Mouse (Mus musculus) spleen, postnatal 14 days (tissue): ENCODE data around the gene Dclk1.

Experiments used
- DNase-seq, 2 experiments: peaks; one replicate each; pipeline ENCODE4 v3.0.0; 2021 to 2022; ENCODE audit warnings: low spot score in 2 of 2

Dclk1 gene

GRCm38 (mm10) chr3:55260139-55260538, 18.0 kb downstream of the Dclk1 start:
- no peak for DNase-seq

GRCm38 (mm10) chr3:55266091-55266490, 23.9 kb downstream of the Dclk1 start:
- no peak for DNase-seq

GRCm38 (mm10) chr3:55269802-55270201, 27.6 kb downstream of the Dclk1 start:
- no peak for DNase-seq

- no peak for DNase-seq
Observed at GRCm38 (mm10) chr3:55270345-55270744, 28.2 kb downstream of the Dclk1 start.

GRCm38 (mm10) chr3:55270920-55271319, 28.8 kb downstream of the Dclk1 start:
- DNase-seq, result no peak

- DNase-seq, result no peak
Observed at GRCm38 (mm10) chr3:55272536-55272935, 30.4 kb downstream of the Dclk1 start.

- DNase-seq, result no peak
Observed at GRCm38 (mm10) chr3:55276446-55276845, 34.3 kb downstream of the Dclk1 start.

- no peak for DNase-seq
Observed at GRCm38 (mm10) chr3:55276851-55277250, 34.7 kb downstream of the Dclk1 start.

GRCm38 (mm10) chr3:55277829-55278228, 35.7 kb downstream of the Dclk1 start:
- DNase-seq, result no peak

GRCm38 (mm10) chr3:55279923-55280322, 37.8 kb downstream of the Dclk1 start:
- DNase-seq, result no peak

- DNase-seq, result no peak
Observed at GRCm38 (mm10) chr3:55280471-55280870, 38.3 kb downstream of the Dclk1 start.

- DNase-seq, result no peak
Observed at GRCm38 (mm10) chr3:55284215-55284614, 42.1 kb downstream of the Dclk1 start.

GRCm38 (mm10) chr3:55288726-55289125, 46.6 kb downstream of the Dclk1 start:
- DNase-seq, result no peak

- no peak for DNase-seq
Observed at GRCm38 (mm10) chr3:55291964-55292363, 49.8 kb downstream of the Dclk1 start.

GRCm38 (mm10) chr3:55292783-55293430, 50.7 kb downstream of the Dclk1 start:
- DNase-seq, result no peak

GRCm38 (mm10) chr3:55305653-55306052, 63.5 kb downstream of the Dclk1 start:
- DNase-seq, result no peak

- no peak for DNase-seq
Observed at GRCm38 (mm10) chr3:55307553-55308177, 65.5 kb downstream of the Dclk1 start.

GRCm38 (mm10) chr3:55309961-55310360, 67.8 kb downstream of the Dclk1 start:
- no peak for DNase-seq

GRCm38 (mm10) chr3:55315827-55316226, 73.7 kb downstream of the Dclk1 start:
- no peak for DNase-seq

- no peak for DNase-seq
Observed at GRCm38 (mm10) chr3:55318021-55318420, 75.9 kb downstream of the Dclk1 start.

- DNase-seq, result no peak
Observed at GRCm38 (mm10) chr3:55320572-55320971, 78.4 kb downstream of the Dclk1 start.

GRCm38 (mm10) chr3:55324029-55324428, 81.9 kb downstream of the Dclk1 start:
- DNase-seq, result no peak

GRCm38 (mm10) chr3:55330496-55330895, 88.3 kb downstream of the Dclk1 start:
- no peak for DNase-seq

GRCm38 (mm10) chr3:55331694-55332093, 89.5 kb downstream of the Dclk1 start:
- no peak for DNase-seq
